Mouse (Mus musculus) MEL (cell line): ENCODE data around the gene Dap. TPM values are rescaled to one million over a fixed set of nuclear protein-coding genes. Genes with fewer than 3 reads are reported as not detected.

Experiments
- DNase-seq: peaks from one replicate; pipeline ENCODE4 v3.0.0; 2011; ENCODE audit warnings: low read depth, low spot score
- H3K27ac ChIP-seq: 2 replicates; pipeline ENCODE4 v1.5.1; 2012; ENCODE audit warnings: low read depth, mild to moderate bottlenecking, control low read depth, low read length, moderate library complexity; ENCODE audit not compliant: control insufficient read depth
- H3K27me3 ChIP-seq, 2 experiments: fragments of 150-350 bp in 1 of 2; sonication (generic) in 1 of 2; 2 replicates each; pipeline ENCODE4 v1.6.1; 2012; ENCODE audit warnings: low read length in 2 of 2, mild to moderate bottlenecking in 2 of 2, improper control_type of control experiment in 1 of 2, moderate library complexity in 1 of 2; ENCODE audit not compliant: insufficient read depth in 2 of 2, control insufficient read depth in 1 of 2
- H3K36me3 ChIP-seq, 2 experiments: 2 replicates each; pipeline ENCODE4 v1.6.1; 2012 to 2014; ENCODE audit warnings: low read length in 2 of 2, improper control_type of control experiment in 1 of 2, inconsistent platforms in 1 of 2, mild to moderate bottlenecking in 1 of 2; ENCODE audit not compliant: insufficient read depth in 2 of 2, control insufficient read depth in 1 of 2
- H3K4me1 ChIP-seq, 2 experiments: fragments of 150-350 bp in 1 of 2; sonication (generic) in 1 of 2; 2 replicates each; pipeline ENCODE4 v1.6.1; 2012; ENCODE audit warnings: low read length in 2 of 2, improper control_type of control experiment in 1 of 2, mild to moderate bottlenecking in 1 of 2; ENCODE audit not compliant: insufficient read depth in 2 of 2, control insufficient read depth in 1 of 2
- H3K4me3 ChIP-seq, 2 experiments: fragments of 150-350 bp in 1 of 2; sonication (generic) in 1 of 2; 2 replicates each; pipeline ENCODE4 v1.5.1; 2012; ENCODE audit warnings: low read depth in 2 of 2, low read length in 2 of 2, mild to moderate bottlenecking in 2 of 2, moderate library complexity in 2 of 2, control low read depth in 1 of 2, improper control_type of control experiment in 1 of 2; ENCODE audit not compliant: control insufficient read depth in 1 of 2, insufficient read depth in 1 of 2
- H3K79me2 ChIP-seq: 2 replicates; pipeline ENCODE4 v1.6.1; 2012; ENCODE audit warnings: mild to moderate bottlenecking, low read length, moderate library complexity; ENCODE audit not compliant: control insufficient read depth, poor library complexity, insufficient read depth
- H3K9ac ChIP-seq: 2 replicates; pipeline ENCODE4 v1.6.1; 2012; ENCODE audit warnings: low read depth, mild to moderate bottlenecking, control low read depth, low read length, moderate library complexity; ENCODE audit not compliant: control insufficient read depth, poor library complexity, severe bottlenecking
- H3K9me3 ChIP-seq: fragments of 150-350 bp; sonication (generic); replicated peaks from 2 replicates; pipeline ENCODE4 v1.6.1; 2012; ENCODE audit warnings: mild to moderate bottlenecking, low read length, improper control_type of control experiment, moderate library complexity; ENCODE audit not compliant: insufficient read depth
- CHD1 ChIP-seq: IDR thresholded peaks from 2 replicates; pipeline ENCODE4 v1.6.1; 2012; ENCODE audit warnings: low read depth, mild to moderate bottlenecking, inconsistent platforms, low read length, improper control_type of control experiment
- EP300 ChIP-seq, 2 experiments: IDR thresholded peaks; 2 replicates each; pipeline ENCODE4 v1.6.1; 2011; ENCODE audit warnings: improper control_type of control experiment in 2 of 2, low read length in 2 of 2, low read depth in 1 of 2, mild to moderate bottlenecking in 1 of 2
- GATA1 ChIP-seq: IDR thresholded peaks from 2 replicates; pipeline ENCODE4 v1.6.1; 2011; ENCODE audit warnings: low read depth, low read length, improper control_type of control experiment
- MAZ ChIP-seq: IDR thresholded peaks from 2 replicates; pipeline ENCODE4 v1.6.1; 2012; ENCODE audit warnings: low read depth, mild to moderate bottlenecking, inconsistent platforms, low read length, improper control_type of control experiment
- MYB ChIP-seq: IDR thresholded peaks from 2 replicates; pipeline ENCODE4 v1.6.1; 2011; ENCODE audit warnings: mild to moderate bottlenecking, low read depth, low read length, improper control_type of control experiment
- RAD21 ChIP-seq: IDR thresholded peaks from 2 replicates; pipeline ENCODE4 v1.6.1; 2011; ENCODE audit warnings: mild to moderate bottlenecking, low read depth, low read length, improper control_type of control experiment
- TAL1 ChIP-seq: IDR thresholded peaks from 2 replicates; pipeline ENCODE4 v1.6.1; 2012; ENCODE audit warnings: mild to moderate bottlenecking, inconsistent platforms, low read length, moderate library complexity, mixed read lengths
- TCF12 ChIP-seq: IDR thresholded peaks from 2 replicates; pipeline ENCODE4 v1.6.1; 2014; ENCODE audit warnings: low read depth, mild to moderate bottlenecking, inconsistent platforms, low read length, improper control_type of control experiment, moderate library complexity
- USF1 ChIP-seq: IDR thresholded peaks from 2 replicates; pipeline ENCODE4 v1.6.1; 2014; ENCODE audit warnings: low read depth, mild to moderate bottlenecking, inconsistent platforms, low read length, improper control_type of control experiment, moderate library complexity
- USF2 ChIP-seq, 2 experiments: IDR thresholded peaks; 2 replicates each; pipeline ENCODE4 v1.6.1; 2011 to 2012; ENCODE audit warnings: improper control_type of control experiment in 2 of 2, low read length in 2 of 2, borderline replicate concordance in 1 of 2, inconsistent platforms in 1 of 2, low read depth in 1 of 2, mild to moderate bottlenecking in 1 of 2; ENCODE audit not compliant: insufficient read depth in 1 of 2
- polyA plus RNA-seq, 2 experiments: library from polyadenylated mRNA; stranded (reverse) in 1 of 2; unstranded in 1 of 2; fragments of >175 nt in 1 of 2; fragments of >200 nt in 1 of 2; gene quantifications; 2 replicates each; pipeline versions ENCODE4 v1.2.1 to v1.2.4; 2012; ENCODE audit warnings: low replicate concordance in 2 of 2, low read depth in 1 of 2; ENCODE audit not compliant: insufficient read length in 2 of 2, insufficient read depth in 1 of 2, missing spikeins in 1 of 2
- total RNA-seq: library from RNA; depleted of rRNA; stranded (reverse); fragments of 300-350 nt; gene quantifications from 2 replicates; pipeline ENCODE4 v1.2.3, GENCODE M21; 2012

Gene Dap
- total and polyA plus RNA-seq, 3 experiments, result 17.8 to 72.6 TPM; not detected in 1

DNA sequence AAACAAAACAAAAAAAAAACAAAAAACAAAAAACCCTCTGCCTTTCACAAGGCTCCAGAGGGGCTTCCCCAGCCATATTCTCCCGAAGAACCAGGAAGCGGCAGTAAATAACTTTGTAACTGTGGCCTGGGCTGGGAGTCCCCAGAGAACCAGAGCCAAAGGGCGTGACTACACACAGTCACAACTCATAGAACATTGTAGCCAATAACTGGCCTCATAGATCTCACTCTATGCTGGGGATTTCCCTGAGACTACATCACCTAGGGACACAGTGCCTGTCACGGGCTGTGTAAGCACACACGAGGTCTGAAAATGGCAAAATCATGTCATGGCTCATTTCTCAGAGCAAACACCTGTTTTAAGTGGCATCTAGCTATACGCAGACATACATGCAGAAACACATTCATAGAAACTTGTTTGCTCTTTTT, 55.5 kb downstream of the Dap start:
- peaks cover 6 to 29% of the 10 kb centered on the region in 2 experiments for H3K4me1 ChIP-seq
- DNase-seq, result no peak
- TF ChIP-seq USF2 (IDR thresholded peaks at IDR 0.05; ENCODE audit: borderline replicate concordance in 1 of 2, insufficient read depth in 1 of 2, low read depth in 1 of 2, low read length in 2 of 2), result no peak
- no peak for TF ChIP-seq MYB
- TF ChIP-seq, all 39 proteins: peak for 0

GRCm38 (mm10) chr15:31280059-31280458, 55.9 kb downstream of the Dap start:
- TF ChIP-seq MAZ (no peak), CHD1 (no peak), USF2 (IDR thresholded peaks at IDR 0.05; ENCODE audit: borderline replicate concordance in 1 of 2, insufficient read depth in 1 of 2, low read depth in 1 of 2, low read length in 2 of 2) (no peak), USF1 (no peak)
- no peaks in the 10 kb centered on the region for H3K27me3 ChIP-seq
- DNase-seq, result no peak
- H3K4me3 ChIP-seq, result no peak overlapping the region
- H3K9ac ChIP-seq, result no peak overlapping the region
- H3K36me3 ChIP-seq, result peaks cover 0 to 16% of the 10 kb centered on the region in 2 experiments; a peak in 2 of 4 replicates
- no peaks in the 10 kb centered on the region for H3K9me3 ChIP-seq
- H3K27ac ChIP-seq, result no peak overlapping the region
- H3K79me2 ChIP-seq, result no peaks in the 10 kb centered on the region
- peaks cover 6 to 25% of the 10 kb centered on the region in 2 experiments for H3K4me1 ChIP-seq

More for the DNA sequence above, 55.5 kb downstream of the Dap start:
- peaks cover 0 to 16% of the 10 kb centered on the region in 2 experiments; a peak in 2 of 4 replicates for H3K36me3 ChIP-seq
- H3K27ac ChIP-seq, result no peak overlapping the region
- no peaks in the 10 kb centered on the region for H3K9me3 ChIP-seq
- no peaks in the 10 kb centered on the region for H3K79me2 ChIP-seq
- no peak overlapping the region for H3K4me3 ChIP-seq
- H3K27me3 ChIP-seq, result no peaks in the 10 kb centered on the region
- no peak overlapping the region for H3K9ac ChIP-seq

DNA sequence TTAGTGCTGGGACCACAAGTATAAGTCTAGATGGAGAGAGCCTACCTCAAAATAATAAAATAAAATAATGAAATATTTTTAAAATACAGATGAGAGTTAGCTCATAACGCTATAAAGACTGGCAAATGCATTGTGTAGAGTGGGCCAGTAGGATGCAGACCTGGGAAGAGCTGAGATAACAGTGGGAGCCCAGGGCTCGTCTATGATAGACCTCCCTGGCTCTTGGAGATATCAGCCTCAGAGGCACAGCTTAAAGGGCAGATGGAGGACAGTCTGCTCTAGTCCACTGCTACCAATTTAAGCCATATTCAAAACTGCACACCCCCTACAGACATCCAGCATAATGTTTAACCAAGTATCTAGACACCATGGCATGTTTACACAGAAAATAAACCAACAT, 56.6 kb downstream of the Dap start:
- DNase-seq, result peak; percentile 48
- Histone ChIP-seq H3K4me3 (no peak overlapping the region), H3K79me2 (no peaks in the 10 kb centered on the region), H3K27ac (no peak overlapping the region), H3K36me3 (peaks cover 0 to 16% of the 10 kb centered on the region in 2 experiments; a peak in 2 of 4 replicates), H3K9me3 (no peaks in the 10 kb centered on the region), H3K4me1 (peaks cover 6 to 22% of the 10 kb centered on the region in 2 experiments), H3K9ac (no peak overlapping the region), H3K27me3 (no peaks in the 10 kb centered on the region)
- peak; percentile 55 for TF ChIP-seq GATA1
- peak; percentile 52 for TF ChIP-seq TCF12
- TF ChIP-seq RAD21, result no peak
- peak; percentile 33 to 68; a peak in 3 of 4 replicates for TF ChIP-seq EP300 (IDR thresholded peaks at IDR 0.05; ENCODE audit: low read depth in 1 of 2, low read length in 2 of 2)
- peak; percentile 33; the same call in 1 of the 2 replicates for TF ChIP-seq TAL1
